ENCODE assay signal across 8 mouse cellular contexts in genomic region chr12:101015926-101016325, GRCm38 (mm10). TPM values are rescaled to one million over a fixed set of nuclear protein-coding genes. Genes with fewer than 3 reads are reported as not detected.
A peak's percentile ranks its signal among the peaks of the same experiment; 100 is the strongest.
DNase-seq lines count a peak whose midpoint lies in the region; ATAC-seq and TF ChIP-seq lines count a peak whose summit lies in the region.

No protein-coding gene starts in this region.

- no peak for TF ChIP-seq CTCF in CH12.LX (conservative IDR thresholded peaks at IDR 0.05 in 1 of 2, IDR thresholded peaks at IDR 0.05 in 1 of 2; ENCODE audit: low read depth in 2 of 2, low read length in 2 of 2)
- no peak for TF ChIP-seq CTCF in liver, postnatal 0 days (IDR thresholded peaks at IDR 0.05; ENCODE audit: low read depth)

- peak overlapping the region; percentile 53 to 60 (median 58) for H3K4me3 ChIP-seq in CH12.LX (replicated peaks in 1 of 3; ENCODE audit: low read depth in 2 of 3, low read length in 2 of 3, poor library complexity in 1 of 3)
- 0 out of 2 replicates have a peak overlapping the region, but pooled peaks have one; percentile 10 for H3K4me3 ChIP-seq in liver, postnatal 0 days (ENCODE audit: low read depth, low read length)
- H3K4me3 ChIP-seq in stomach, embryonic 15.5 days (replicated peaks) = no peak overlapping the region

- dilution Hi-C loops in CH12.LX (cut with MboI; ENCODE audit: extremely low pct_ligation_motif_present, extremely low pct_unique_long_range_greater_than_20kb, low sequenced_read_pairs) = no loop called here

- H3K9ac ChIP-seq in CH12.LX (ENCODE audit: insufficient read depth, low read depth) = peak overlapping the region; percentile 53
- no peak overlapping the region; the same call in 1 of the 2 replicates for H3K9ac ChIP-seq in liver, postnatal 0 days (replicated peaks)
- H3K9ac ChIP-seq in stomach, embryonic 15.5 days = no peak overlapping the region

- TF ChIP-seq EP300 in CH12.LX (IDR thresholded peaks at IDR 0.05; ENCODE audit: low read length) = no peak
- TF ChIP-seq EP300 in liver, postnatal 0 days (IDR thresholded peaks at IDR 0.05; ENCODE audit: low read depth) = no peak

- peak overlapping the region; percentile 66 for H3K27ac ChIP-seq in CH12.LX (ENCODE audit: insufficient read depth, low read depth)
- peak overlapping the region; percentile 76 for H3K27ac ChIP-seq in liver, postnatal 0 days (ENCODE audit: low read depth)
- H3K27ac ChIP-seq in stomach, embryonic 15.5 days = peak overlapping the region; percentile 67

- H3K4me2 ChIP-seq in CH12.LX (ENCODE audit: insufficient read depth, low read depth, poor library complexity, severe bottlenecking) = peak overlapping the region; percentile 62
- H3K4me2 ChIP-seq in liver, postnatal 0 days (ENCODE audit: low read depth, low read length) = peak overlapping the region; percentile 45
- H3K4me2 ChIP-seq in stomach, embryonic 15.5 days = no peak overlapping the region

- peaks cover 71% of the 10 kb centered on the region for H3K79me2 ChIP-seq in CH12.LX (replicated peaks; ENCODE audit: control insufficient read depth, extremely low read depth, insufficient read depth, poor library complexity, severe bottlenecking)

- ATAC-seq in granulocyte monocyte progenitor cell, adult 5-6 weeks (replicated peaks; ENCODE audit: poor library complexity, severe bottlenecking) = peak; percentile 64
- ATAC-seq in liver, postnatal 0 days = peak; percentile 10; the same call in 1 of the 2 replicates
- ATAC-seq in stomach, embryonic 15.5 days (ENCODE audit: insufficient read depth, low FRiP score, low read depth) = no peak

- no peaks in the 10 kb centered on the region for H3K9me3 ChIP-seq in CH12.LX (replicated peaks; ENCODE audit: low read length)
- no peaks in the 10 kb centered on the region for H3K9me3 ChIP-seq in liver, postnatal 0 days (ENCODE audit: low read length)
- H3K9me3 ChIP-seq in stomach, embryonic 15.5 days = no peaks in the 10 kb centered on the region

- 49% methylated on average over 4 of the region's 4 CpGs for WGBS in liver, postnatal 0 days (ENCODE audit: insufficient replicate concordance)
- 49% methylated on average over 4 of the region's 4 CpGs for WGBS in stomach, embryonic 15.5 days

- in situ Hi-C loops in CH12.LX (cut with MboI; ENCODE audit: low pct_ligation_motif_present, low pct_unique_long_range_greater_than_20kb, low sequenced_read_pairs) = no loop called here

- TF ChIP-seq POLR2A in CH12.LX (IDR thresholded peaks at IDR 0.05; ENCODE audit: low read depth, low read length) = peak; percentile 57

- H3K36me3 ChIP-seq in CH12.LX (replicated peaks in 1 of 2; ENCODE audit: control insufficient read depth in 1 of 2, insufficient read depth in 1 of 2, low read length in 1 of 2) = peaks cover 9 to 35% of the 10 kb centered on the region in 2 experiments
- H3K36me3 ChIP-seq in liver, postnatal 0 days (replicated peaks; ENCODE audit: insufficient read depth, low read length) = no peaks in the 10 kb centered on the region; the same call in 1 of the 2 replicates
- H3K36me3 ChIP-seq in stomach, embryonic 15.5 days = no peaks in the 10 kb centered on the region

- peak; percentile 77 to 80 for DNase-seq in cerebellum, postnatal 10 days
- no peak for DNase-seq in cerebellum, postnatal 25 days
- DNase-seq in CH12.LX (ENCODE audit: extremely low read depth) = peak; percentile 75
- DNase-seq in liver, postnatal 0 days = peak; percentile 50
- DNase-seq in c-Kit-positive CD71-positive TER-119-positive erythroid progenitor cells, embryonic 14.5 days (ENCODE audit: low spot score) = no peak
- no peak for DNase-seq in right cerebral cortex, postnatal 10 days (ENCODE audit: low spot score in 2 of 2)

- H3K4me1 ChIP-seq in CH12.LX (ENCODE audit: control insufficient read depth in 1 of 2, insufficient read depth in 2 of 2) = peaks cover 36 to 89% of the 10 kb centered on the region in 2 experiments
- H3K4me1 ChIP-seq in liver, postnatal 0 days (ENCODE audit: insufficient read depth) = peaks cover 66% of the 10 kb centered on the region
- H3K4me1 ChIP-seq in stomach, embryonic 15.5 days = peaks cover 68% of the 10 kb centered on the region

- TF ChIP-seq RAD21 in CH12.LX (IDR thresholded peaks at IDR 0.05; ENCODE audit: low read depth, low read length) = no peak

- H3K27me3 ChIP-seq in CH12.LX (replicated peaks) = no peaks in the 10 kb centered on the region
- H3K27me3 ChIP-seq in liver, postnatal 0 days (ENCODE audit: insufficient read depth, low read length) = no peaks in the 10 kb centered on the region
- no peaks in the 10 kb centered on the region for H3K27me3 ChIP-seq in stomach, embryonic 15.5 days (replicated peaks)

TF ChIP-seq in CH12.LX, 34 proteins besides CTCF, POLR2A, EP300 and RAD21:
- TF ChIP-seq MEF2A (IDR thresholded peaks at IDR 0.05; ENCODE audit: borderline replicate concordance, low read depth, low read length) (peak; percentile 37; the same call in 1 of the 2 replicates), SMC3 (IDR thresholded peaks at IDR 0.05; ENCODE audit: low read depth, low read length) (no peak), SIN3A (IDR thresholded peaks at IDR 0.05; ENCODE audit: low read length) (peak; percentile 72), UBTF (IDR thresholded peaks at IDR 0.05; ENCODE audit: low read depth, low read length) (no peak), ZMIZ1 (IDR thresholded peaks at IDR 0.05; ENCODE audit: low read depth, low read length) (no peak), ZC3H11A (IDR thresholded peaks at IDR 0.05; ENCODE audit: low read depth, low read length) (no peak), MAX (IDR thresholded peaks at IDR 0.05; ENCODE audit: low read length) (peak; percentile 33; the same call in 1 of the 2 replicates), NELFE (IDR thresholded peaks at IDR 0.05; ENCODE audit: low read depth, low read length) (peak; percentile 51; the same call in 1 of the 2 replicates), MXI1 (IDR thresholded peaks at IDR 0.05; ENCODE audit: low read depth, low read length) (peak; percentile 57; the same call in 1 of the 2 replicates), USF2 (conservative IDR thresholded peaks at IDR 0.05; ENCODE audit: low read depth, low read length) (no peak), RCOR1 (conservative IDR thresholded peaks at IDR 0.05; ENCODE audit: low read depth, low read length) (no peak), PAX5 (IDR thresholded peaks at IDR 0.05; ENCODE audit: low read length) (no peak), JUN (IDR thresholded peaks at IDR 0.05; ENCODE audit: insufficient read depth, low read depth, low read length) (no peak), ZKSCAN1 (IDR thresholded peaks at IDR 0.05; ENCODE audit: borderline replicate concordance, low read depth, low read length) (no peak), MAZ (IDR thresholded peaks at IDR 0.05; ENCODE audit: low read depth, low read length) (0 out of 2 replicates have a peak, but pooled peaks have one; percentile 23), MAFK (IDR thresholded peaks at IDR 0.05; ENCODE audit: insufficient replicate concordance, low read length) (no peak), NRF1 (IDR thresholded peaks at IDR 0.05; ENCODE audit: low read depth, low read length) (no peak), CHD1 (IDR thresholded peaks at IDR 0.05; ENCODE audit: low read depth, low read length) (peak; percentile 56; the same call in 1 of the 2 replicates), KAT2A (IDR thresholded peaks at IDR 0.05; ENCODE audit: insufficient replicate concordance, low read length) (0 out of 2 replicates have a peak, but pooled peaks have one; percentile 37), JUND (conservative IDR thresholded peaks at IDR 0.05; ENCODE audit: low read depth, low read length) (no peak), IRF4 (IDR thresholded peaks at IDR 0.05; ENCODE audit: low read depth, low read length) (peak; percentile 53; the same call in 1 of the 2 replicates), ELF1 (IDR thresholded peaks at IDR 0.05; ENCODE audit: low read depth, low read length) (peak; percentile 91), MYC (IDR thresholded peaks at IDR 0.05; ENCODE audit: low read depth, low read length) (no peak), BHLHE40 (IDR thresholded peaks at IDR 0.05; ENCODE audit: low read depth, low read length) (no peak; the same call in 1 of the 2 replicates), USF1 (IDR thresholded peaks at IDR 0.05; ENCODE audit: low read depth, low read length) (no peak), GABPA (IDR thresholded peaks at IDR 0.05; ENCODE audit: insufficient replicate concordance, low read depth, low read length) (no peak), HCFC1 (IDR thresholded peaks at IDR 0.05; ENCODE audit: low read depth, low read length) (peak; percentile 63), ZNF384 (IDR thresholded peaks at IDR 0.05; ENCODE audit: low read depth, low read length) (no peak), CHD2 (IDR thresholded peaks at IDR 0.05; ENCODE audit: low read length) (no peak), TCF12 (IDR thresholded peaks at IDR 0.05; ENCODE audit: low read depth, low read length) (peak; percentile 71), ETS1 (conservative IDR thresholded peaks at IDR 0.05; ENCODE audit: low read depth, low read length) (peak; percentile 44; the same call in 1 of the 2 replicates), TBP (conservative IDR thresholded peaks at IDR 0.05; ENCODE audit: low read depth, low read length) (no peak), POLR2AphosphoS2 (IDR thresholded peaks at IDR 0.05; ENCODE audit: low read depth, low read length) (no peak), E2F4 (IDR thresholded peaks at IDR 0.05; ENCODE audit: insufficient replicate concordance, low read depth, low read length) (no peak)
TF ChIP-seq in CH12.LX: peak in this region for 13.

RNA-seq across cellular contexts. Expression of gene Ccdc88c, which starts 12.9 kb away (rescaled TPM):
- 24.9 and 25.9 TPM in 2 replicates for total RNA-seq in CH12.LX (2012; rRNA removed)
- total RNA-seq in CH12.LX (2014; rRNA removed) = 19.3 and 20.3 TPM in 2 replicates
- polyA plus RNA-seq in CH12.LX (2012; ENCODE audit: insufficient read length, low read depth) = 30.1 and 32.7 TPM in 2 replicates
- total RNA-seq in granulocyte monocyte progenitor cell, adult 5-6 weeks (2014; fragmentation: Nextera tagmentation) = 70.3 and 72.3 TPM in 2 replicates
- 77.0 and 92.0 TPM in 2 replicates for total RNA-seq in granulocyte monocyte progenitor cell, adult 5-6 weeks (2017)
- polyA plus RNA-seq in liver, postnatal 0 days (2015; fragmentation: Nextera tagmentation; extraction: Ambion mirVana) = 3.6 and 4.2 TPM in 2 replicates
- polyA plus RNA-seq in stomach, embryonic 15.5 days (2015; fragmentation: Nextera tagmentation; extraction: Ambion mirVana) = 9.4 and 11.1 TPM in 2 replicates

Comparison
In these comparisons a context has a peak if more than half of its experiments do, and no peak if none do; other contexts are left out.
1. DNase-seq: peak in cerebellum, postnatal 10 days (2 of 2), CH12.LX (single experiment) and liver, postnatal 0 days (single experiment); none in cerebellum, postnatal 25 days (0 of 2), c-Kit-positive CD71-positive TER-119-positive erythroid progenitor cells, embryonic 14.5 days (single experiment) and right cerebral cortex, postnatal 10 days (0 of 2).
2. Peak in every context shown above with its lines, with median percentiles within 50 percentile points of each other: H3K27ac ChIP-seq.